Mouse (Mus musculus) fat pad, adult 2 months (tissue): ENCODE results near the gene Txn2.

Source experiments
- DNase-seq: peaks from one replicate; pipeline ENCODE4 v3.0.0-alpha.2; 2011; ENCODE audit warnings: low read depth, low spot score; ENCODE audit errors: extremely low read depth

The Txn2 gene

DNA sequence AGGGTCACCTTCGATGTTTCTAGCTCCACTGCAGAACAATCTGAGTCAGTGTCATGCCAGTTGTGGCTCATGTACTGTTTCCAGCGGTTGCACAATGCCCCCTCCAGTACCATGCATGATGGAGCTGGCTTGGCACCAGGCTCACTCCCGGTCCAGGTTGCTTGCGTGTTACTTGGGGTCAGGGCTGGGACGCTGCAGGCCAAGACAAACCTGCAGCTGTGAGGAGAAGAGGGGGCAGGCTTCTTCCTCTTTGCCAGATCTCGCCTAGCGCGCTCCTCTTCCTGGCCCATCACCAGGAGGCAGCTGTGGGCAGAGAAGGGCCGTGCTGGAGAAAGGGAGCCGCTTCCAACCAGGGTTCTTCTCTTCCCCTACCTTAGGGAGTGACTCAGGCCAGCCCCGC lies 5.5 kb upstream of the Txn2 start:
- DNase-seq = no peak

DNA sequence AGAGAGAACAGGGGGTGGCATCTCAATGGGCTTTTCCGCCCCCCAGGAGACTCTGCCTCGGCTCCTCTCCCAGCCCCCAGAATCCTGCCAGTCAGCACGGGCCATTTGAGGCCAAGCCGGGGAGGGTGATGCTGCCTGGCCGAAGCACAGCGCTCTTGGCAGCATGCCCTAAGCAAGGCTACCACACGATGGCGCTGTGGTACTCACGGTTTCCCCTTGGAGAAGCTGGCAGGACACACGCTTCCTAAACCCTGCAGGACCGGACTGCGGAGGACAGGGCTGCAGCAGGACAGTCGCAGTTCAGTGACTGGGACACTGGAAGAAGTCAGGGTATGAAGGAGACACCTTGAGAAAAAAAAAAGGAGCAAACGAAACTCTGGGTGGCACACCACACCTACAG lies 5.0 kb upstream of the Txn2 start:
- DNase-seq = no peak

DNA sequence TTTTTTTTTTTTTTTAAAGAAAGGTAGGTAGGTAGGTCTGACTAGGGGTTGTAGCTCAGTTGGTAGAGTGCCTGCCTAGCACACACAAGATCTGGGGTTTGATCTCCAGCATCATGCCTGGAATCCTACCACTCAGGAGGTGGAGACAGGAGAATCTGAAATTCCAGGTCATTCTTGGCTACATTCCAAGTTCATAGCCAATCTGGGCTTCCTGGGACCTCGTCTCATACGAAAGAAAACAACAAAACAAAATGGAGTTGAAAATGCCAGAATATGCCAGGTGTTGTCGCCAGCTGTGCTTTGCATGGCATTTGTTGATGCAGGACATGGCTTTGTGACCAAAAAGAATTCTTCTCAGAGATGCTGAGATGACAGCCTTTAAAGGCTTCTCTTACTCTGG lies 4.4 kb upstream of the Txn2 start:
- DNase-seq = no peak

DNA sequence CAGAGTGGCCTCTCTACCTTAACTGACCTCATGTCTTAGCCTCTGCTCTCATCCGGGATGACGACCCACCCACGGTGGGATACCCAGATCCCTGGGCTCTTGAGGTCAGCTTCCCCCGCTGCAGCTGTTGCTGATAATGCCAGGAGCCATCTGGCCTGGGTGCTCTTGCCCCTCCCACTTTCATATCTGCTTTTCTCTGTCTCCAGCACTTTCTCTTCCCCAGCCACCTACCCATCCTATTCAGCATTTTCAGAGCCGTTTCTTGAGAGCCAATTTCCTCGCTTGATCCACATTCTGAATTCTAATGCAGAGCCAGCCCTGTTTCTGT lies 2.8 kb upstream of the Txn2 start:
- DNase-seq = no peak

DNA sequence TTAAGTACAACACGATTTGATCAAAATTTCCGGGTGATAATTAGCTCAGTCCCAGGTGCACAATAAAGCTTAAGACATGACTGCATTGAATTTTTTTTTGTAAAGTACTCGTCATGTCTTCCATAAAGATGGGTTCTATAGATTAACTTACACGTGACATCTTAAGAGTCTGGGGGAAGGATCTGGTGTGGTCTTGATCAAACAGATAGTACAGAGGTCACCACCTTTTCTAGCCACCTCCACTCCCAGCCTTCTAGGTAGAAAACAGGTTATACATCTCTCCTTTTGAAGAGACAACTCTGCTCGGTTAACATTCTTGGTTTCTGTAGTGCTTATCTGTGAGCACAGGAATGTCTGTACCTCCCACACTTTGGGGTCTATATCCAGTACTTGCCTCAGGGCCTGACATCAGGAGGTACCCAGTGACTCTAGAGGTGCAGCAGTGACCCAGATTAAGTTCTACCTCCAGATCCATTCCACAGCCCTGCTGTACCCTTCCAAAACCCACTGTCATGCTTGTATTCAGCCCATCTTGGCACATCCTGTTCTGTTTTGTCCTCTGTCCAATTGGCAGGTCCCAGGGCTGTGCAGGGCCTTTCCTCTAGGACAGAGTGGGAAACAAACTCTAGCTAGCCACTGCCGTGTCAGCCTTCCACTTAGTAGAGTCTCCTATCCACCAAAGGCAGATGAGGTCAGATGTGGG lies 2.3 kb upstream of the Txn2 start:
- DNase-seq = no peak

DNA sequence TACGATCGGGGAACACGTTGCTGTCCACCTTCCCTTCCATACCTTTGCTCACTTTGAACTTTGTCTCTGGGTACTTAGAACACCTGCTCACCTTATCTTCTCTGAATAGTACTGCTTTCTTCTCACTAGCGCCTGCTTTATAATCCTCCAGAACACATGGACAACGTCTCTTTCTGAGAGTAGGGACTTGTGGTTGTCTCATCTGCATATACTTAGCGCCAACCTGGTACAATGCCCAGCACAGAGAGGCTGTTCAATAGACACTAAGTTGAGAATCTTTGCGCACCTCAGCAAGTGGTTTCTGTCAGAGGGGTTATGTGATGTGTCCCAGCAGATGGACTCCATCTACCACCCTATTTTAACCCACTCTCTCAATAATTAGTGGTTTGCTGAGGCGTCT lies 998 bp upstream of the Txn2 start:
- DNase-seq = no peak

DNA sequence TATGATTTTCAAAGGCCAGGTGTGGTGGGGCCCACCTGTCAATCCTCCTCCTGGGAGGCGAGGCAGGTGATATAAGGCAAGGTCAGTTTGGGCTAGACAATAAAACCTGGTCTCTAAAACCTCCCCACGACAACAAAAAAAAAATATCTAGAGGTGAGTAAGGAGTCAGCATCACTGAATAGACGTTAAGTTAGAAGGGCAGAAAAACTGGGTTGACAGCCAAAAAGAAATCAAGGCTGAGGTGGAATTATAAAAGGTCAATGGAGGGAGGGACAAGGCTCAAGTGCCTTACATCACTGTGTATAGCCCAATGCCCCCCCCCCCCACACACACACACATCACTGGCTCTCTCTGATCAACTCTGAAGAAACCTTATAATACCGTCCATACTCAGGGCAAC lies 715 bp downstream of the Txn2 start:
- no peak for DNase-seq

DNA sequence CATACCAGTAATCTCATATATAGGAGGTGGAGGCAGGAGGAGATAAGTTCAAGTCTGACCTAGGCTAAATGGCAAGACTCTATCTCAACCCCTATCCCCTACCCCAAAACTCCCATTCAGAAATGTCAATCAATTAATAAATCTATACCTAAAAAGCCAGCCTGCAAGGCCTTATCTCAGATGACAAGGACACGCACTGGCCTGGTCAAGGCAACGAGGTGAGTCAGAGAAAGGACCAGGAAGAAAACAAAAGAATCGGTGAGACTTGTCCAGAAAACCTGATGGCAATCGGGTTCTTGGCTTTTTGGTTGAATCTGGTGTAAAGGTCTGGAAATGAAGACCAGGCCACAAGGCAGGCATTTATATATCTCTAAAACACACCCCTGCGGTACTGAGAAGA lies 1.9 kb downstream of the Txn2 start:
- DNase-seq = no peak

DNA sequence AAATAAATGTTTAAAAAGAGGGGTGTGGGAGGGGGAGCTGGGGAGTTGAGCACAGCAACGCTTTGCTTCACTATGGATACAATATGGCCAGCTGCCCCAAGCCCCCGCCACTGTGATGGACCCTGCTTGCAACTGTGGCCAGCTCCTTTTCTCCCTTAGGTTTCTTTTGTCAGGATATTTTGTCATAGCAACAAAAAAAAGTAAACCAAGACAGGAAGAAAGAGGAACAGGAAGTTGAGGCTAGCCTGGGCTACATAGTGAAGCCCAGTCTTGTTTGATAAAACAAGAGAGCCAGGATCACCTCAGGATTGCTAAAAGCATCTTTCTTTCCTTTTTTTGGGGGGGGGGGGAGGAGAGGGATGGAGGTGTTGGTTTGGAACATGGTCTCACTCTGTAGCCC lies 3.6 kb downstream of the Txn2 start:
- no peak for DNase-seq

DNA sequence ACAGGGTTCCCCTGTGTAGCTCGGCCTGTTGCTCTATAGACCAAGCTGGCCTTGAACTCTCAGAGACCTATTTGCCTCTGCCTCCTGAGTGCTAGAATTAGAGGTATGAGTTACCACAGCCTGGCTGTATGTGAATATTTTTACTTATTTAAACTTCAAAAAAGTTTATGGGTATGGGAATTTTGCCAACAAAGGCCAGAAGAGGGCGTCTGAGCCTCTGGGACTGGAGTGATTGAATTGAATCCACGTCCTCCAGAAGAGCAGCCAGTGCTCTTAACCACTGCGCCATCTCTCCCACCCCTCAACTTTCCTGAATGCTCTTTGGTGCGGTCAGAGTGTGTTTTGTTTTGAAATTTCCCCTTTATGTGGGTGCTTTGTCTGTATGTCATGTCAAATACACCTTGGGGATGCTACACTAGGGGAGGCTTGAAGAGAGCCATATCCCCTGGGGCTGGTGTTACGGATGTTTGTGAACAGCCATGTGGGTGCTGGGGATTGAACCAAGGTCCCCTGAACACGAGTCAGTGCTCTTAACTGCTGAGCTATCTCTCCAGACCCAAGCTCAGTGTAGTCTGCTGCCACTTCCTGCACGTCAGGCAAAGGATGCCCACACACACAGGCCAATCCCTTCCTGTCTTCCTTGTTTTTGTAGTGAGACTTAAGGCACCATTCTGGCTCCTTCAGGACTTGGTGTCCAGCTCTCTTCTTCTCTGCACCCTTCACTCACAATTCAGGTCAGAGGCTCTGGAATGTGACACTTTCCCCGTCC lies 5.4 kb downstream of the Txn2 start:
- no peak for DNase-seq

DNA sequence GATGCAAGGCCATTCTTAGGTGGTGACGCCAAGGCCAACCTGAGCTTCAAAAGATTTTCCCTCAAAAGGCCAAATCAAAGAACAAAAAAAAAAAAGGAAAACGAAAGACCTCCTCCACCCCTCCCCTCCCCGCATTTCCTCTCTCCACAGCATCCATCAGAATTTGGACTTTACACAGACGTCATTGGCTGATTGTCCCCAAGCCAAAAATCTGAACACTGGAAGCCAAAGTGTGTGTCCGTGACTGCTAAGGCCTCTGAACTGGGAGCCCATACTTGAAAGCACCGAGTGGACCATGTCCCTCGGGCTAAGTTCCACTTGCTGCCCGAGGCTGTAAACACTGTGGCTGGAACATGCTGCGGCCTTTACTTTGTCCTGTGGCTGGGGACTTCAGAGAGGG lies 6.1 kb downstream of the Txn2 start:
- no peak for DNase-seq

DNA sequence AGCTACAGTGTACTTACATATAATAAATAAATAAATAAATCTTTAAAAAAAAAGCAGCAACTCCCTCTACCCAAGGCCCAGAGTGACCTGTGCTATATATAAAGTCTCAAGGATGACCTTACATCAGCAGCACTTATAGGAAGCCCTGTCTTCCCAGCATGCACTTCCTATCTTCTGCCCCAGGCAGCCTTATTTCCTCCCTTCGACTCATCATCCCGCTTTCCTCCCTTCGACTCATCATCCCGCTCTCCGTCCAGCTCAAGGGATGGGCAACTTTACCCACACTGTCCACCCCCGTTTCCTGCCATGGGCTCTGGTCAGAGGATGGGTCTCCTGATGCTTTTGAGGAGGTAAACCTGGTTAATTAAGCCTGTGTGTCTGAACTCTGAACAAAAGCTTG lies 7.2 kb downstream of the Txn2 start:
- DNase-seq = no peak

DNA sequence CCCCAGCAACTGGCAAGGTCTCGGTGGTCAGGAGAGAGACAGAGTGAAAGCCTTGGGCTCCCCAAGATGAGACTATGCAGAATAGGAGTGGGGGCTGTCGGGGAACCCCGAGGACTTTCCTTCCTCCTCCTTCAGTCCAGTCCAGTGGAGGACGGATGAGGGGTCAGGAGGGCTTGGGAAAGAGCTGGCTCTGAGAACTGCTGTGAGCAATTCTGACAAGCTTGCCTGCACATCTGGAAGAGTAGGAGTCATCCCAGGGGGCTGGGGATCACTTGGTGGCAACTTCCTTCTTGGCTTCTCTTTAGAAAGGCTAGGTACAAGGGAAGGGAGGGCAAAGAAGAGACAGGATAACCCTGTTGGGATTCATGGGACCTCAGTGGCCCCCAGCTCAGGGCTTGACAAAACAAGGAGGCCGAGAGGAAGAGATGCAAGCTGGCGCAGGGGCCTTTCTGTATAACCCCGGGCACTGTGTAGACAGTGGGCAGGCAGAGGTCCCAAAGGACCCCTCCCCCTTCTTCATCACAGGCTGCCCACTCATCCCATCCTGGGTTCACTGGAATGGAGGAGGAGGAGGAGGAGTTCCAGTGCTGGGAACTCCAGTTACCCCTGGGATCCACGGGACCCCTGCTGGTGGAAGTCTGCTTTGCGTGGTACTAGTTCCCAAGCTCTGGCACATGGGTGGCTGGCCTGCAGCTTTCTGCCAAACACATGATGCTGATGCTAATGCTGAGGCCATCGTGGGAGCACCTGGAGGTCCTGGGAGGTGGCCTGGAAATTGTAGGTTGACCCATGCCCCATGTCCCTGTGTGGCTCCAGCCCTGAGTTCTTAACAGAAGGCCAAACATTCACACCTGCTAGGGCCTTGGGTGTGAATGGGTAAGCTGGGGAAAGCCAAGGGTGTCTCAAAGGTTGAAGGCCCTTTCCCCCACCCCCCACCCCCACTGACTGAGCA lies 8.0 kb downstream of the Txn2 start:
- no peak for DNase-seq

DNA sequence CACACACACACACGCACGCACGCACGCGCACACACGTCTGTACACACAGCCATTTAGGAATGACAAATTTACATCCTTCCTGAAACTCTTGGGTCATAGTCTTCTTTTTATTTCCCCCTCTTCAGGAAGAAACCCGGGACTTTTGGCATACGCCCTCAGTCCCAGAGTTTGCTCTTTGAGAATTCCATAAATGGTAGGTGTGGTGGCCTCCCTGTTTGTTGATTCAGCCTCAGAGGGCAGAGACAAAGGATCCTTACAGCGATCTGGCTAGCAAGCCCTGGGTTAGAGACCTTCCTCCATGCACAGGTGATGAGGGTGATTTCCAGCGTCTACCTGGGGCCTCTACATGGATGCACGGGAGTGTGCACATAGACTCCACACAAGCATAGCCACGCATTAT lies 9.4 kb downstream of the Txn2 start:
- DNase-seq = no peak

DNA sequence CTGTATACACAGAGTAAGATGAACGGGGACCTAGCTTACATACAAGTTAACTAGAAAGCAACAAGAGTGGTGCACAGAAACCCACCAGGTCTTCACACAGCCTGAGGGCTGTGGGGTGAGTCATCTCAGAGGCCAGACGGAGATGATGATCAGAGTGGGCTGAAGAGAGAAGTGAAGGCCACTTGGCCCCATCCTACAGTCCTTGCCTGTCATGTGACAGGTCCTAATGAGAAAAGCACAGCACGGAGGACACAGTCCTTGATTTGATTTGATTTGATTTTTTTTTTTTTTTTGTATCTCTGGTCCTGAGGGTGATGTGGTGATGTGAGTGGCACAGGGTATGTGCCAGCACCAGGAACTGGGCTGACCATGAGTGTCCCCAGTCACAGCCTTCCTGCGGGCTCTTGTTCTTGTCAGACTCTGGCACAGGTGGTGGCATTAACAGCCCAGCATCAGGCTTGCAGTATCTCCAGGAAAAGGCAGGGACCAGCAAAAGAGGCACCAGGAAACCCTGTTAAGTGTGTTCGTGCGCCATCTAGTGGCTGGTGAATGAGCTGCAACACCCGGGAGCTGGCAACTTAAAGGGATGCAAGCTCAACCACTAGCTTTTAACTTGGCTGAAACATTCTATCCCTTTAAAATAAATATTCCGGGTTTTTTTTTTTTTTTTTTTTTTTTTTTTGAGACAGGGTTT lies 11.8 kb downstream of the Txn2 start:
- no peak for DNase-seq

DNA sequence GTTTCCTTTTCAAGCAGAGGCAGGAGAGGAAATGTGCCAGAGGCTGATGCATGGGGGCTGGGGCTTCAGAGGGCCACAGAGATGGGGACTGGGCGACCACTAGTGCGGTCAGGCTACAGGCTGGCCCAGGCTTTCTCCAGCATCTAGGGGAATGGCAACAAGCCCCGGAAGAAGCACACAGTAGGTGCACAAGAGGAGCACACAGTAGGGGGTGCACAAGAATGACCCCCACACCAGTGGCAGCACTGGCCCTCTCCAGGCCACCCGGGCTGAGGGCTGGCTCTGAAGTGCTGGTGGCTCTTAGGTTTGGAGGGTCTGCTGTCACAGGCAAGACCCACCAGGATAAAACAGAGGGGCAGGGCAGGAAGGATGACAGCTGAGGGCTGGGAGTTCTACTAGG lies 13.5 kb downstream of the Txn2 start:
- no peak for DNase-seq

DNA sequence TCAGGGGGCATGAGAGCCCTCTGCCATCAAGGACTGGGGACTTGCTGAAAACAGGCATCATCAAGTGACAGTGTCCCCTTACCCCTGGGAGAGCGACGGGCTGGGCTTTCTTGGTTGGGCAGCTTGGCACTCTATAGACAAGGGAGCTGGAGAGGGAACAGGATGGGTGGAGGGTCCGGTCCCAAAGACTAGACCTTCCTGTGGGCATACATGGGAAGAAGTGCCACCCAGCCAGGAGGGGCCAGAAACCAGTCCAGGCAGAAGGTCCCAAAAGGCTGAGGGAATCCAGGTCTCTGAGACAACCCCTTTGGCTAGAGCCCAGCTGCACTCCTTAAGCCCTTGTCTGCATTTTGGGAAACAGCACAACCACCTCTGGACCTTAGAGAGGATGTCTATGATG lies 14.3 kb downstream of the Txn2 start:
- no peak for DNase-seq

DNA sequence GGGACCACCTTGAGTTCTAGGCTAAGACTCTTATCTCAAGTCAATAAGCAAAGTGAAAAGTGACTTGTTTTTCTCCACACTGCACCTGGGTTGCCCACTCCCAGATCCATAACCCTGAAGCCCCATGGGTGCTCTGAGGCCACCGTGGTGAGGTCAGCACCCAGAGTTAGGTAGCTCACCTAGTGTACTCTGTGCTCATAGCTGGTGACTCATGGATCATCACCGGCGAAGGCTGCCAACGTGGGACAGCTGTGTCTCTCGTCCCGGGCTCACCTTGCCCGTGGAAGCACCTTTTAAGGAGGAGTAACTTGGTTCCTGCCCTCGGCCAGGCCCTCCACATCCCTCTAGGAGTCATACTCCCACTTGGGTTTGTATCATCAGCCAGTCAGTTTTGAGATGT lies 15.8 kb downstream of the Txn2 start:
- DNase-seq = no peak

DNA sequence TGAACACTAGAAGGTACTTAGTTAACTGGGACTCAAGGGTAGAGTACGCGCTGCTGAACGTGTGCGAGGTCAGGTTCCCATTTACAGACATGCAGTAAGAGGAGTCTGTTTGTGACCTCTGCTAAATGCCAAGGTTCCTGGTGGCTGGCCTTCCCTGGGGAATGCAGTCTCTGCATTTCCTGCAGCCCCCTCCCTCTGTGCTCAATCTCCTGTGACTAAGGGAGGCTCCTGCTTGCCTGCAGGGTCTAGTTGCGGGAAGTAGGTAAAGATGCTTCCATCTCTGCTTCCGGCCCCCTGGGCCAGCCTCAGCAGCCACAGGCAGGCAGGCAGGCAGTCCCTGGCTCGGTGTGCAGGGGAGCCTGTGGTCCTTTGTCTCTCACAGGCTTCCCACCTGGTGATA lies 16.2 kb downstream of the Txn2 start:
- DNase-seq = no peak

DNA sequence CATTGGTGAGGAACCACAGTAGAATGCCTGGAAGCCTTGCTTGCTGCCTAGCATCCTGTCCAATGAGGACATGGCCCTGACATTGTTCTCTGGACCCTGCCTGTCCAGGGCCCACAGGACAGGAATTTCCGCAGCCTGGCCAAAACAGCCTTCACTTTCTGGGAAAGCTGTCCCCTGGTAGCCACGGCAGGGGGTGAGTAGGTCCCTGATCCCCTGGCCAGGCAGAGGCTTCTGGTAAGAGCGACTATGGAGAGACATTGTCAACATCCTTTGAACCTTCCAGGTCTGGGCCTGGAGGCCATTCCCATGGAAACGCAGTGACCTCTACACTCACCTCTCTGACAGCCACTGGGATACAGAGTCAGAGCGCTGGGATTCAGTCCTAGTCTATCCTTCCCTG lies 16.8 kb downstream of the Txn2 start:
- DNase-seq = no peak

DNA sequence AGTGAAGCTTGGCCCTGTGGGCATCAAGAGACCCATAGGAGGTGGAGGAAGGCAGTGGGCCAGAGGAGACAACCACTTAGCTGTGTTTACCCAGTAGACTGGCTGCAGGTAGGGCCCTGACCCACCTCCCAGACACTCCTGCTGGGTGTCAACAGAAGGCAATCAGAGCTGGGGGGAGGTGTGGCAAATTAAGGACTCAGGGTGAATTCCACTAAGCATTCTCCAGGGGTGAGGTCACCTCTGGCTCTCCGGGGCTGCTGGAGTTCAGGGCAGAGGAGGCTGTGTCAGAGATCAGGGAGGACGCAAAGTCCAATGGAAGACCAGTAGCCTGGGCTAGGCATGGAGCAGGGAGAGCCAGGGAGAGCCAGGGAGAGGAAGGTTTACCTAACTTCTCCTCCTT lies 17.7 kb downstream of the Txn2 start:
- no peak for DNase-seq
